Mouse (Mus musculus) E14TG2a.4 (cell line): ENCODE data around the gene Nr5a2.

Source experiments
- CTCF ChIP-seq: conservative IDR thresholded peaks from 2 replicates; pipeline ENCODE4 v1.5.1; 2014; ENCODE audit warnings: low read length
- POU5F1 ChIP-seq: IDR thresholded peaks from 2 replicates; pipeline ENCODE4 v1.6.1; 2014; ENCODE audit warnings: low read length, borderline replicate concordance

DNA sequence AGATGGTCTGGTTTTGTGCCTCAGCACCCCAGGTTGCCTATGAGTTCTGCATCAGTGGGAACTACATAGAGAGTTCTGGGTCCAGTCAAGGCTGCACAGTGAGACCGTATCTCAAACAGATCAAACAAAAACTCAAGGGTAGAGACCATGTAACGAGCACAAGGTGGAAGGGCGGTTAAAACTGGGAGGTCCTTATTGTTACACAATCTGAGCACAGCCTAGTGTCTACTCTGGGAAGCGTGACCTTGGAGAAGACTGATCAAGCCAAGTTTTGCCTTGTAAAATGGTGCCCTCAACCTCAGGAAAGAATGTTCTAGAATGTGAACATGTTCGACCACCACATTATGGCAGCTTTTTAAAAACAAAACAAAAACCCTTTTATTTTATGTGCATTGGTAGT is 12.8 kb upstream of the Nr5a2 start:
- TF ChIP-seq CTCF (no peak), POU5F1 (no peak)
